In the genomic region with DNA sequence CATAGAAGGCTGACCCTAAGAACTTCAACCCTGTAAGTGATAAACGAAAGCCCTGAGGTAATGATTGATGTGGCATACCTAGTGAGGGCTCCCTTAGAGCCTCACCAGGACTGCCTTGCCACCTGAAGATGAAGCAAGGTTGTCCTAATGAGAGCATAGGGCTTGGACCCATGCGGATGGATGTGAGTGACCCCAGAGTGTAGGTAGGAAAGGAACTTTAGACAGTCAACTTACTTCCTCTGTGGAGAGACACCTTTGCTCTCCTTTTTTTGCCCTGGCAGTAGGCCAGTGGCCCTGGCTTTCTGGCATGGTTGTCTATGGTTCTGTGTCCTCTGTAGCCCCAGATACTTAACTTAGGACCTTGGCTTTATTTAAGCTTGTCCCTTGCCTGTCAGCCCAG, we compare ENCODE assay signal across 8 mouse cellular contexts. TPM values are rescaled to one million over a fixed set of nuclear protein-coding genes. Genes with fewer than 3 reads are reported as not detected.
DNase-seq lines count a peak whose midpoint lies in the region; ATAC-seq and TF ChIP-seq lines count a peak whose summit lies in the region.

No protein-coding gene starts in this region.

- H3K4me2 ChIP-seq in intestine, postnatal 0 days (replicated peaks; ENCODE audit: low read depth) = peak overlapping the region; percentile 99

- no peak for TF ChIP-seq CTCF in intestine, postnatal 0 days (IDR thresholded peaks at IDR 0.05; ENCODE audit: low read depth)

- ATAC-seq in intestine, postnatal 0 days = peak; percentile 24

- no peaks in the 10 kb centered on the region for H3K27me3 ChIP-seq in embryonic facial prominence, embryonic 10.5 days (replicated peaks; ENCODE audit: low read depth, poor library complexity, severe bottlenecking)
- no peaks in the 10 kb centered on the region for H3K27me3 ChIP-seq in intestine, postnatal 0 days (replicated peaks; ENCODE audit: control insufficient read depth, insufficient read depth, low read length)
- H3K27me3 ChIP-seq in midbrain, embryonic 10.5 days (ENCODE audit: low read depth, poor library complexity, severe bottlenecking) = 0 out of 2 replicates have a peak, but pooled peaks cover 9% of the 10 kb centered on the region

- WGBS in embryonic facial prominence, embryonic 10.5 days = 90% methylated on average over 2 of the region's 2 CpGs
- WGBS in intestine, postnatal 0 days = 55% methylated on average over 2 of the region's 2 CpGs
- 95% methylated on average over 2 of the region's 2 CpGs for WGBS in midbrain, embryonic 10.5 days

- no peaks in the 10 kb centered on the region for H3K9me3 ChIP-seq in embryonic facial prominence, embryonic 10.5 days
- no peaks in the 10 kb centered on the region for H3K9me3 ChIP-seq in intestine, postnatal 0 days (ENCODE audit: control insufficient read depth)
- H3K9me3 ChIP-seq in midbrain, embryonic 10.5 days (replicated peaks) = no peaks in the 10 kb centered on the region

- H3K27ac ChIP-seq in embryonic facial prominence, embryonic 10.5 days (replicated peaks) = no peak overlapping the region
- peak overlapping the region; percentile 76; the same call in 1 of the 2 replicates for H3K27ac ChIP-seq in intestine, postnatal 0 days (ENCODE audit: low read depth, low read length)
- no peak overlapping the region for H3K27ac ChIP-seq in midbrain, embryonic 10.5 days (replicated peaks)

- H3K9ac ChIP-seq in intestine, postnatal 0 days (ENCODE audit: low read depth, low read length) = peak overlapping the region; percentile 78; the same call in 1 of the 2 replicates

- peaks cover 24% of the 10 kb centered on the region for H3K4me1 ChIP-seq in embryonic facial prominence, embryonic 10.5 days
- peaks cover 7% of the 10 kb centered on the region; the same call in 1 of the 2 replicates for H3K4me1 ChIP-seq in intestine, postnatal 0 days (replicated peaks; ENCODE audit: control insufficient read depth, insufficient read depth, low read length)
- peaks cover 27% of the 10 kb centered on the region for H3K4me1 ChIP-seq in midbrain, embryonic 10.5 days

- peaks cover 56% of the 10 kb centered on the region for H3K36me3 ChIP-seq in embryonic facial prominence, embryonic 10.5 days (replicated peaks)
- H3K36me3 ChIP-seq in intestine, postnatal 0 days (ENCODE audit: control insufficient read depth, insufficient read depth) = peaks cover 15% of the 10 kb centered on the region; the same call in 1 of the 2 replicates
- H3K36me3 ChIP-seq in midbrain, embryonic 10.5 days = peaks cover 63% of the 10 kb centered on the region

- peak; percentile 27 to 37 for DNase-seq in cerebellum, postnatal 14 days
- DNase-seq in cerebellum, postnatal 4 days (ENCODE audit: low spot score in 2 of 2) = no peak
- no peak for DNase-seq in embryonic facial prominence, embryonic 10.5 days (ENCODE audit: low spot score)
- no peak for DNase-seq in midbrain, embryonic 10.5 days (ENCODE audit: low spot score)
- DNase-seq in T-cell, adult 2 months (ENCODE audit: low spot score) = no peak
- no peak for DNase-seq in MN1 (ENCODE audit: low spot score)
- no peak for DNase-seq in Muller cell, postnatal 12 days (ENCODE audit: inconsistent ontology term)

- peak overlapping the region; percentile 99 for H3K4me3 ChIP-seq in embryonic facial prominence, embryonic 10.5 days
- H3K4me3 ChIP-seq in intestine, postnatal 0 days (ENCODE audit: low read depth, low read length) = peak overlapping the region; percentile 93
- peak overlapping the region; percentile 97 for H3K4me3 ChIP-seq in midbrain, embryonic 10.5 days

RNA-seq across cellular contexts. Expression of gene Tysnd1, which starts 1.7 kb away (rescaled TPM):
- 29.4 and 31.2 TPM in 2 replicates for polyA plus RNA-seq in embryonic facial prominence, embryonic 10.5 days (2016; fragmentation: Nextera tagmentation; extraction: Ambion mirVana)
- 22.2 and 24.7 TPM in 2 replicates for polyA plus RNA-seq in intestine, postnatal 0 days (2015; fragmentation: Nextera tagmentation; extraction: Ambion mirVana)
- 27.4 and 28.7 TPM in 2 replicates for polyA plus RNA-seq in midbrain, embryonic 10.5 days (2016; fragmentation: Nextera tagmentation; extraction: Ambion mirVana)

RNA-seq across cellular contexts. Expression of gene Sar1a, which starts 16.9 kb away (rescaled TPM):
- 217 and 224 TPM in 2 replicates for polyA plus RNA-seq in embryonic facial prominence, embryonic 10.5 days (2016; fragmentation: Nextera tagmentation; extraction: Ambion mirVana)
- 105 and 111 TPM in 2 replicates for polyA plus RNA-seq in intestine, postnatal 0 days (2015; fragmentation: Nextera tagmentation; extraction: Ambion mirVana)
- polyA plus RNA-seq in midbrain, embryonic 10.5 days (2016; fragmentation: Nextera tagmentation; extraction: Ambion mirVana) = 232 and 244 TPM in 2 replicates

RNA-seq across cellular contexts. Expression of gene Aifm2, which starts 18.0 kb away (rescaled TPM):
- polyA plus RNA-seq in embryonic facial prominence, embryonic 10.5 days (2016; fragmentation: Nextera tagmentation; extraction: Ambion mirVana) = 8.2 and 11.8 TPM in 2 replicates
- polyA plus RNA-seq in intestine, postnatal 0 days (2015; fragmentation: Nextera tagmentation; extraction: Ambion mirVana) = 14.7 and 16.9 TPM in 2 replicates
- 5.2 and 7.0 TPM in 2 replicates for polyA plus RNA-seq in midbrain, embryonic 10.5 days (2016; fragmentation: Nextera tagmentation; extraction: Ambion mirVana)

RNA-seq across cellular contexts. Expression of gene Ppa1, which starts 48.7 kb away (rescaled TPM):
- polyA plus RNA-seq in embryonic facial prominence, embryonic 10.5 days (2016; fragmentation: Nextera tagmentation; extraction: Ambion mirVana) = 345 and 369 TPM in 2 replicates
- 194 and 204 TPM in 2 replicates for polyA plus RNA-seq in intestine, postnatal 0 days (2015; fragmentation: Nextera tagmentation; extraction: Ambion mirVana)
- 310 and 362 TPM in 2 replicates for polyA plus RNA-seq in midbrain, embryonic 10.5 days (2016; fragmentation: Nextera tagmentation; extraction: Ambion mirVana)

Comparison
In these comparisons a context has a peak if more than half of its experiments do, and no peak if none do; other contexts are left out.
1. DNase-seq: peak in cerebellum, postnatal 14 days (2 of 2); none in cerebellum, postnatal 4 days (0 of 2), embryonic facial prominence, embryonic 10.5 days (single experiment), midbrain, embryonic 10.5 days (single experiment), T-cell, adult 2 months (single experiment), MN1 (single experiment) and Muller cell, postnatal 12 days (single experiment).
2. Peak in every context shown above with its lines, with median percentiles within 50 percentile points of each other: H3K4me3 ChIP-seq.